Mouse (Mus musculus) E14TG2a.4 (cell line): ENCODE results near the gene Rab5c.
A peak's percentile ranks its signal among the peaks of the same experiment; 100 is the strongest.

Experiments
- H3K27me3 ChIP-seq: 2 replicates; pipeline ENCODE4 v1.6.1; 2014; ENCODE audit warnings: low read length, control low read depth; ENCODE audit not compliant: insufficient read depth
- H3K36me3 ChIP-seq: 2 replicates; pipeline ENCODE4 v1.6.1; 2014; ENCODE audit warnings: low read length, control low read depth; ENCODE audit not compliant: insufficient read depth
- H3K4me1 ChIP-seq: replicated peaks from 2 replicates; pipeline ENCODE4 v1.6.1; 2014; ENCODE audit warnings: low read depth, low read length, control low read depth
- H3K4me3 ChIP-seq: replicated peaks from 2 replicates; pipeline ENCODE4 v1.5.1; 2014; ENCODE audit warnings: mild to moderate bottlenecking, low read length
- H3K9me3 ChIP-seq: 2 replicates; pipeline ENCODE4 v1.6.1; 2014; ENCODE audit warnings: low read length, control low read depth
- CTCF ChIP-seq: conservative IDR thresholded peaks from 2 replicates; pipeline ENCODE4 v1.5.1; 2014; ENCODE audit warnings: low read length
- NANOG ChIP-seq: IDR thresholded peaks from 2 replicates; pipeline ENCODE4 v1.6.1; 2014; ENCODE audit warnings: borderline replicate concordance, low read length, mixed read lengths
- POU5F1 ChIP-seq: IDR thresholded peaks from 2 replicates; pipeline ENCODE4 v1.6.1; 2014; ENCODE audit warnings: low read length, borderline replicate concordance

Rab5c gene

DNA sequence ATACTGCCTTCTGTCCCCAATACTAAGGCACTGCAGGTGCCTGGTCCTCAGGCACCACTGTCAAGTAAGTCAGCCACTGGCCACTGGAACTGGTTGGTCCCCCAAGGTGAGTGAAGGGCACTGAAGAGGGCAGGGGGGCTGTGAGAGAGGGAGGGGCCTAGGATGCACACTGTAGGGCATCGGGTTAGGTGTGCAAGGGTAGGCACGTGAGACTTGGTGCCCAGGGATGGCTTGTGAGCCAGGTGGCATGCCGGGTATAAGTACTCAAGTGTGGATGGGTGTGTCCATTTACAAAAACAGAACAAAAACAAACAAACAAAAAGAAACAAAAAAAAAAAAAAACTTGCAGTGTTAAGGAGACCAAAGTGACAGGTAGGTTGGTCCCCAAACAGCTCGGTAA is 49.6 kb downstream of the Rab5c start:
- Histone ChIP-seq H3K27me3 (peaks cover 30% of the 10 kb centered on the region), H3K4me3 (no peak overlapping the region), H3K4me1 (peaks cover 41% of the 10 kb centered on the region), H3K9me3 (no peaks in the 10 kb centered on the region), H3K36me3 (no peaks in the 10 kb centered on the region)
- TF ChIP-seq NANOG (no peak), POU5F1 (no peak)

DNA sequence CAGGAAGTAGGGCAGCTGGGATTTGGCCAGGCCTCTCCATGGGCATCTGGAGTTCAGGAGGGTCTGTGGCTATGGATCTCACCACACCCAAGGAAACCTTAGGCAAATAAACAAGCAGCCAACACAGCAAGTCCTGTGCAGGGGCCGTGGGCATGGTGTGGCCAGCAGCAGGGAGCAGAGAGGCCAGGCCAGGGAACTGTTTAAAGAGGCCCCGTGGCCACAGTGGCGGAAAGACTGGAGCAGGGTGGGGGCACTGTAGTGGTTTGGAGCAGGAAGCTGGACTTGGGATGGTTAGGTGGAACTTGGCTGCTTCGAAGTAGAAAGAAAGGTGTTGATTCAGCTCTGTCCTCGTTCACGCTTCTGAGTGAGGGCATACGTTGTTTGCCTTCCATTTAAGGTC is 50.8 kb downstream of the Rab5c start:
- Histone ChIP-seq H3K4me1 (peaks cover 42% of the 10 kb centered on the region), H3K4me3 (no peak overlapping the region), H3K27me3 (peaks cover 24% of the 10 kb centered on the region), H3K9me3 (no peaks in the 10 kb centered on the region), H3K36me3 (no peaks in the 10 kb centered on the region)
- TF ChIP-seq CTCF (no peak), NANOG (no peak), POU5F1 (no peak)

DNA sequence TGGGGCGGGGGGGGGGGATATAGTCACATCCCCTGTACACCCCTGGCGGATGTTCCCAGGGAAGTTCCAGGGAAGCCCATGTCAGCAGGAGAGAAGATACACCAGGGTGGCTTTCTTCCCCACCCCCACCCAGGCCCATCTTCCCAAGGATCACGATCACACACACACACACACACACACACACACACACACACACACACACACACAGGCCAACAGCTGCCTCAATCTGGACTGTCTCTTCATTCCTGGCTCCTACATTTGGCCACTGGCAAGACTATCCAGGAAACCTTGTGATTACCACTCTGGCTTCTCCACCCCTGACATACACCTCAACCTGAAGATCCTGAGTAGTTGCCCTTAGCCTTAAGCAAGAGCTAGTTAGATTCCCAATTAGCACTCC is 52.6 kb downstream of the Rab5c start:
- TF ChIP-seq NANOG (no peak), CTCF (no peak), POU5F1 (no peak)
- H3K4me3 ChIP-seq = no peak overlapping the region

DNA sequence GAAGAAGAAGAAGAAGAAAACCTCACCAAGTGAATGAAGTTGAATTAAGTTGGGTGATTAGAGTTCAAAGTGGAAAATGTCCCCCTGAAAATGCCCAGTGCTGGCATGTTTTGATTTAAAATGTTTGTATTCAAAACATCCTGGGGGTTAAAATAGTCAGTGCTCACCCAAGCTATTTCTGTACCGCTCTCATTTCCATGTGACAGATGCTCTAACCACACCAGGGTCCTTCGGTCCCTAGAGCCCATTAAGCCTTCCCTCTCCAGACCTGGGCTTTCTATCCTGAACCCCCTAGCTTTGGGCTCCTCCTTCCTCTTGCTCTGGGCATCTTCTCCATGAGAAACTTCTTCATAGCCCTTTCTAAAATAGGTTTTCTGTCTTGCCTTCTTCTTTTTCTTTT is 53.9 kb downstream of the Rab5c start:
- Histone ChIP-seq H3K9me3 (no peaks in the 10 kb centered on the region), H3K36me3 (no peaks in the 10 kb centered on the region), H3K4me3 (no peak overlapping the region), H3K27me3 (no peaks in the 10 kb centered on the region; the same call in 1 of the 2 replicates), H3K4me1 (peaks cover 44% of the 10 kb centered on the region)
- no peak for TF ChIP-seq NANOG

More for the DNA sequence above, 52.6 kb downstream of the Rab5c start:
- no peaks in the 10 kb centered on the region for H3K9me3 ChIP-seq
- peaks cover 6% of the 10 kb centered on the region for H3K27me3 ChIP-seq
- H3K36me3 ChIP-seq = no peaks in the 10 kb centered on the region
- H3K4me1 ChIP-seq = peaks cover 46% of the 10 kb centered on the region

DNA sequence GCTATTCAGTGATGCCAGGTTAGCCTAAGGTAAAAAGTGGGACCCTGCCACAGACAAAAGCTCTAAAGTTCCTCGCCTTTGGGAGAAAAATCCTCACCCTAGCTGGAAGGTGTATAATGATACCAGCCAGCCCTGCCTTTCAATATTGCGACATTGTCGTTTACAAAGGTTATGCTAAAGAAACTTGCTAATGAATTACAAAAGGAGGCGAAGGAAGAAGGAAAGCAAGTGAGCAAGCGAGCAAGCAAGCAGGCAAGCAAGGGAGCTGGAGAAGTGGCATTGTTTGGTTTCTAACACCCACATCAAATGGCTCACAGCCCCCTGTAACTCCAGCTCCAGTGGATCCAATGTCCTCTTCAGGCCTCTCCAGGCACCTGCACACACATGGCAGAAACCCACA is 55.5 kb downstream of the Rab5c start:
- 0 out of 2 replicates have a peak overlapping the region, but pooled peaks have one; percentile 21 for H3K4me3 ChIP-seq
- no peak for TF ChIP-seq NANOG
- no peak for TF ChIP-seq CTCF
- TF ChIP-seq POU5F1 = no peak
- H3K36me3 ChIP-seq = no peaks in the 10 kb centered on the region
- peaks cover 4% of the 10 kb centered on the region; the same call in 1 of the 2 replicates for H3K27me3 ChIP-seq
- H3K4me1 ChIP-seq = peaks cover 51% of the 10 kb centered on the region
- no peaks in the 10 kb centered on the region for H3K9me3 ChIP-seq

DNA sequence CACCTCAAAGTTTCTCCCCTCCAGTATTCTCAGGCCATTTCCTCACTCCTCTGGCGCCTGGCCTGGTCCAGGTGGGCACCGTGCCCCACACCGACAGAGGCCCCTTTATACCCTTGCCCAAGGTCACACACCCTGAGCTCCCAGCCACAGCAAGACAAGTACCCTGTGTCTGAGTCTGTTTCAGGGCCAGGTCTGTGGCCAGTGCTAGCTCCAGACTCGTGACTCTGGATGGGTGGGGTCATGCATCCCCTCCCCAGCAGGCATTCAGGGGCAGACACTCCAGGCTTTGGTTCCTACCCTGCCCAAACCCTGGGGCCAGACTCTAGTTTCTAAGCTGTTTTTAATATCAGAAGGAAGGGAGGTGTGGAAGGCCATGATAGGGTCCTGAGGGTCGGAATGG is 56.2 kb downstream of the Rab5c start:
- no peaks in the 10 kb centered on the region for H3K9me3 ChIP-seq

DNA sequence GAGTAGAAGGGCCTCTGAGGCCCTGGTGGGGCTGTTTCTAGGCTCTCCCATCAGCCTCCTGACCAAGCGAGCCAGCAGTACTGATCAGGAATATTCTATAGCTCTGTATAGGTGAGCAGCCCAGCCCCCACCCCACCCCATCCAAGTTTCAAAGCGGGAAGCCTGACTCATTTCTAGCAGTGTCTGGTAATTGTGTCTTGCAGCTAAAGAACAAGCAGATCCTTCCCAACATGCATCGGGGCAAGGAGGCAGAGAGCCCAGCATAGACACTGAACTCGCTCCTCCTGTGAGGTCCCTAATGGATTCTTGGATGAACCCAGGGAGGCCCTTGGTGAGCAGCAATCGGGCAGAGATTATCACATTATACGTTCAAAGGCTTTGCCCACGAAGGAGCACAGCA is 60.2 kb downstream of the Rab5c start:
- Histone ChIP-seq H3K27me3 (peaks cover 30% of the 10 kb centered on the region), H3K36me3 (no peaks in the 10 kb centered on the region), H3K4me1 (peaks cover 57% of the 10 kb centered on the region), H3K9me3 (no peaks in the 10 kb centered on the region), H3K4me3 (no peak overlapping the region; the same call in 1 of the 2 replicates)
- TF ChIP-seq POU5F1 (no peak), NANOG (no peak), CTCF (no peak)

More for the DNA sequence above, 56.2 kb downstream of the Rab5c start:
- TF ChIP-seq NANOG (no peak), POU5F1 (no peak), CTCF (no peak)
- H3K36me3 ChIP-seq = no peaks in the 10 kb centered on the region
- H3K4me3 ChIP-seq = 0 out of 2 replicates have a peak overlapping the region, but pooled peaks have one; percentile 21
- peaks cover 6% of the 10 kb centered on the region; the same call in 1 of the 2 replicates for H3K27me3 ChIP-seq
- H3K4me1 ChIP-seq = peaks cover 55% of the 10 kb centered on the region

DNA sequence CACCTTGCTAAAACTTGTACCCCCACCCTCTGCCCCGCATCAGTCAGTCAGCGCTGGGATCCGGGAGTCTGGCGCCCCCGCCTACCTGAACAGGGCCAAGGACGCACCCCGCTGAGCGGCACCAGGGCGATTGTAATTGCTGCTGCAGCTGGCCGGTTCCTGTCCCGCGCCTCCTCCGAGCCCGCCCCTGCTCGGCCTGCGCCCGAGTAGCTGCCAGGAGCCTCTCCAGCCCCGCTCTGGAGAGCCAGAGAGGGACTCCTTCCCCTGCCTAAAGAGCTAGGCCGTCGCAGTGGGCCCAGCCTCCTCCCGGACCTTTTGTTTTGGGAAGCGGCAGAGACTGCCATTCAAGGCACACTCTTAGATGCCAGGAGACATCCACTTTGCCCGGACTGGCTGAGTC is 64.8 kb downstream of the Rab5c start:
- TF ChIP-seq POU5F1 (no peak), NANOG (no peak), CTCF (no peak)
- H3K4me1 ChIP-seq = peaks cover 33% of the 10 kb centered on the region

DNA sequence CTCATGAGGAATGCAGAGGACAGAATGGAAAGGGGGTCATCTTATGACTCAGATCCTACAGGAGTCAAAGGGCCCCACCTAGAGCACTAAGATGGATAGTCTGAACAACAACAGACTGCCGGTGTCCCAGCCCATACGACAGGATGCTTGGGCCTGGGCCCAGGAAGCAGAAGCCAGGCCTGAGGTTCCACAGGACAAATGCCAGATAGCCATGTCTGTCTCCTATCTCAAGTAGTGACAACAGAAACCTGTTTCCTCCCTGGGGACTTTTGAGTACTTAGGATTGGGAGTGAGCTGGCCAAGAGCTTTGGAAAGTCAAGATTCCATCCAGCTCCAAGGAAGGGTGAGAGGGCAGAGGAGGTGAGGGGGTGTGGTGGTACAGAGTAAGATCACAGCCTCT is 66.1 kb downstream of the Rab5c start:
- no peak overlapping the region for H3K4me3 ChIP-seq
- no peak for TF ChIP-seq POU5F1
- no peak for TF ChIP-seq NANOG
- no peak for TF ChIP-seq CTCF
- peaks cover 3% of the 10 kb centered on the region; the same call in 1 of the 2 replicates for H3K36me3 ChIP-seq
- H3K9me3 ChIP-seq = peaks cover 34% of the 10 kb centered on the region
- H3K27me3 ChIP-seq = peaks cover 30% of the 10 kb centered on the region
- H3K4me1 ChIP-seq = peaks cover 22% of the 10 kb centered on the region

More for the DNA sequence above, 64.8 kb downstream of the Rab5c start:
- Histone ChIP-seq H3K27me3 (peaks cover 36% of the 10 kb centered on the region), H3K36me3 (peaks cover 3% of the 10 kb centered on the region; the same call in 1 of the 2 replicates), H3K9me3 (peaks cover 34% of the 10 kb centered on the region), H3K4me3 (peak overlapping the region; percentile 61)
